Mouse (Mus musculus) liver (tissue): ENCODE measurements at regions not wholly inside any gene's neighbourhood (a gene's known extent, or its start where the extent isn't known, plus 50 kb on each side); places are given as distances from the start of the nearest gene placed in this dataset.

Source experiments
- DNase-seq: peaks from one replicate; pipeline ENCODE4 v3.0.0-alpha.2; 2020; ENCODE audit warnings: mixed read lengths

DNA sequence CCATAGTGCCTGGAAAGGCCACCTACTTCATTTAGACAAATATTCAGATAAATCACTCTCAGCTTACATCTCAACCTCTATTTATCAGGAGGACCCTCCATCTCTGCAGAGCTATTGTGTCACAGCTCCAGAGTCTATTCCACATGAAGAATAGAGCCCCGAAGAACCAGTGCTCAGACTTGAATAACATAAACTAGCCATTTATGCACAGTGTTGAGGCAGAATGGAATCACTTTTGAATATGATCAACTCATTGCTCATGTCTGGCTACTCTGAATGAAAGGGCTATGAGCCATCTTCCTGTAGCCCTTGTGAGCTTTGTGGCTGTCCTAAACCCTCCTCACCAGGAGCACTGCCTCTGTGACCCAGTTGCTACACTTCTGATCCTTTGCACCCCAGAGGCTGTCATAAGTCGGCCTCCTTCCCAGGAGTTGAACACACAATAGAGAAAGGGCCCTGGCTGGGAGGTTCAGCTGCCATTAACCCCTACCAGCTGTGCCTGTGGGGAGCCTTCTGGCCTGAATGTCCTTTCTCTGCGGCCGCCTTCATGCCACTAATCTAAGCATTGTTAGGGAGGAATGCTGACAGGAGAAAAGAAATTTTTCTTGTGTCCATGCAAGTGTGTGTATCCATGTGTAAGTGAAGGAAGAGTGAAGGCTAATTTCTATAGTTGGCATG is 195.5 kb upstream of the Sp8 start:
- DNase-seq = no peak

DNA sequence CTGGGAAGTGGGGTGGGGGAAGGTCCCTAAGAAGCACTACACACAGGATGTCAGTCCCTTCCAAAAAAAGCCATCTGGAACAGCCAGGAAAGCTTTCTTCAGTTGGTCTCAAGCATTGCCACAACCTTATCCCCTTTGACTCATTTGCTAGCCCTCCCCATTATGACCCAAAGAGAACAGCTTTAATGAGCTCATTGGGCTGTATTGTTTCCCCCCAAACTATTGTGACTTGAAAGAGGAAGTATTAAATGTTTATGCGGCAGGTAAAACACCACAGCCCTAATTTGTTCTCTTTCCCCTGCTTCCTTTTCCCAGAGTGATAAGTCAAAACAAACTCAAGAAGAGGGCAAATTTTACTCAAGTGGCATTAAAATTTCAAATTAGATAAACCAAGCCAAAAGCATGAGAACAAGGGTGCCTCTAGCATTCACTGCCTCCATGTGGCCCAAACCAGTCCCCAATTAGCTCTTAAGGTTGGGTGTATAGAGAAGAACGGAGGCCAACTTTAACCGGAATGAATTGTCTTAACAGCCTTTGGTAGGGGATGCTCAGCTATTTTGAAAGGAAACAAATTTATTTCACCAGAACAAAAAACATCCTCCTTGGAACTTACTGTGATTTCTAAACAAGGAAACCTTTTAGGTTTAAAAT is 196.7 kb upstream of the Sp8 start:
- no peak for DNase-seq

DNA sequence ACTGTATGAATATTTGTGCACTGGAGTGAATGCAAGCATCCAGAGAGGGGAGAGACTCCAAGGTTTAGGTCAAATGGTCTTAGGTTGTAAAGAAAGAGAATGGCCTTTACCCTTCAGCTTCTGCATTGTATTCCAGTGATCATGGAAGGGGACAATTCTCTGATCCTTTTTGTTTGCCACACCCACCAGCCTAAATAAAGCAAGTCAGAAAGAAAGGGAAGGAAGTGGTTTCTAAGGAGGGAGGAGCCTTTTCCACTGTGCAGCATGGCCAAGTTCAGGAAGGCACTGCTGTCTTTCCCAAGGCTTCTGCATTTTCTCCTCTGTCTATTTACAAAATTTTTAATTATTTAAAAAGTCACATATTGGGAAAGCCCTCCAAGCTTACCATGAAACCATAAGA is 197.5 kb upstream of the Sp8 start:
- no peak for DNase-seq

DNA sequence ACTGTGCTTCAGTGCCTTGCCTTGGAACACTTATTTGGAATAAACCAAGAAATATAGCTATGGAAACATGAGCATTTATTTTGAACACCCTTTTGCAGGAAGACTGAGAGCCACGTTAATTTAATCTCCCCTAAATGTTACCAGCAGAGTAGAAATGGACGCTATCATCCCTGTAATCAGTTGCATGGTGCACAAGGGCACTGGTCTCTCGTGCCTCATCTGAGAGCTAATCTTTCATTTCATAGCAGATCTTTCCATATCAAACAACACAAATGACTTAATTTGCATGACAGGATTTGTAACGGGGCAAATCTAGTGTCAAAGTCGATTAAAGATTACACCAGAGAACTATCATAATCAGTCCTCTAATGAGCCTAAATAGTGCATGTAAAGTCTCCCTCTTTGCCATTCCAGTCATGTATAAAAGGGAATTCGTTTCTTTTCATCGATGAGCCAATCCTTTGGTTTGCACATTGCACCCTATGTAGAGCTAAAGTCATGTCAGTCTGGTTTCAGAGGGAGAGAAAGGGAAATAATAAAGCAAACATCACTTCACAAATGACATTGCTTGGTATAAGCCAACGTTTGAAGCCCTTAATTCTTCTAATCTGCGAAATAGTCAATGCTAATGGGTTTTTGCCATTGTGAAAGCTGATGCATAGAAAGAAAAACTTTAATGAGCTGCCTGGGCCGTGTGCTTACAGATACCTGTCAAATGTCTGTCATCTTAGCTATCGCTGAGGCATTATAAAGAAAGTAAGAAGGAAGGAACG is 198.7 kb upstream of the Sp8 start:
- DNase-seq = no peak

DNA sequence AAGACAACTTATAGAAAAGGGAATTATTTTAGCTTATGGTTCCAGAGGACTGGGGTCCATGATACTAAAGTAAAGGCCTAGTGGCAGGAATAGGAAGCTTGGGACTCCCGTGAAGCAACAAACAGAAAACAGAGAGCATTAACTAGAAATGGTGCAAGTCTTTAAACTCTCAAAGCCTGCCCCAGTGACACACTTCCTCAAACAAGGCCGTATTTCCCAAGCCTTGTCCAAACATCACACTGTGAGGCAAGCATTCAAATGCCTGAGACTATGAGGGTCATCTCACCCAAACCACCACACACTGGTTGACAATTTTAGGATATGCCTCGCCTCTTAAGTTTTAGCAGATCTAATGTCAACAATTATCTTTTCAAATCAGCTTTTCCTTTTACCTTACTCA is 205.2 kb upstream of the Sp8 start:
- DNase-seq = no peak

DNA sequence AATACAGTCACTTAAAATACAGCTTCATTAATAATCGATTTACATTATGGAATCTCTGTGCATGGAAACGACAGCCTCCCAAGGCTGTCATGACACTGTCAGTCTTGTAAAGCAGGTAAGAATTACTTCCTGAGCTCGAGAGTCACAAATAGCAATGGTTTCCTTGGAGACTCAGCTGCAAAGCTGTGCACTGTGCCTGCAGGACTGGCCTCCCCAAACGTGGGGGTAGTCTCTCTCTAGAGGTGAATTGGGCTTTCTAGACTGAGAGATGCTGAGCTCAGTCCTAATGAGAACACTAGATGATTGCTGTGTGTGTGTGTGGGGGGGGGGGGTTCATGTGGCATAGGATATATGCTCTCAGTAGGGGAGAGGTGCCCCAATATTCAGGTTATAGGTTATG is 208.9 kb upstream of the Sp8 start:
- DNase-seq = no peak

DNA sequence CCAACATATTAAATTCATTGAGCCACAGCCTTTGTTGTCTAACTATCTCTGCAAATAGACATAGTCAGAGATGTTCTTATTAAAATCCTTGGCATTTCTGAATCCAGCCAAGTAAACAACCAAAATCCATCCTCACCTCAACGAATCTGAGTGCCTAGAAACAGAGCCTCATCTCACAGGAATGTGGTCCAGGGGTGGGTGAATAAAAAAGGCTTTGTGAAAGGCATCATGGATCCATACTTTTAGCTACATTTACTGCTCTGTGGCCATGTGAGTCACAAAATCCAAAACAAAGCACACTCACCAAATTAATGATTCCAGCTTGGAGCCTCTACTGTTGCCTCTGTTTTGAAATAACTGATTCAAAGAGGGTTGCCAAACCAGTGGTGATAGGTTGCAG is 210.7 kb upstream of the Sp8 start:
- DNase-seq = no peak

DNA sequence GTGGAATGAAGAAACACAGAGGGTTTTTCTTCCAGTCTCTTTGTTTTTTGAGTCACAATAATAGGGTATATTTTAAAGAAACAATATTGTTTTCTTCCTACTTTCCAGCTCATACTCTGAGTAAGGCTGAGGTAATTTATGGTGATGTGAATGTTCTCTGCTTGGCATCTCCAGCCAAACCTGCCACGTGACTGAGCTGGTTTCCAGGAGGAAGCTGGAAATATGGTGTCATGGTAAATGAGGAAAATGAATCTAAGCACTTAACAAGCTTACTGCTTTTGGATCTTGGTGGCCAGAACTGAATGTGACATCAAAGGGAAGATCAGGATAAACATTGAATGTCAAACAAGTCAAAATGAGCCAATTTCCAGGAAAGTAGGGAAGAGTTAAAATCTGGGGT is 215.8 kb upstream of the Sp8 start:
- no peak for DNase-seq

DNA sequence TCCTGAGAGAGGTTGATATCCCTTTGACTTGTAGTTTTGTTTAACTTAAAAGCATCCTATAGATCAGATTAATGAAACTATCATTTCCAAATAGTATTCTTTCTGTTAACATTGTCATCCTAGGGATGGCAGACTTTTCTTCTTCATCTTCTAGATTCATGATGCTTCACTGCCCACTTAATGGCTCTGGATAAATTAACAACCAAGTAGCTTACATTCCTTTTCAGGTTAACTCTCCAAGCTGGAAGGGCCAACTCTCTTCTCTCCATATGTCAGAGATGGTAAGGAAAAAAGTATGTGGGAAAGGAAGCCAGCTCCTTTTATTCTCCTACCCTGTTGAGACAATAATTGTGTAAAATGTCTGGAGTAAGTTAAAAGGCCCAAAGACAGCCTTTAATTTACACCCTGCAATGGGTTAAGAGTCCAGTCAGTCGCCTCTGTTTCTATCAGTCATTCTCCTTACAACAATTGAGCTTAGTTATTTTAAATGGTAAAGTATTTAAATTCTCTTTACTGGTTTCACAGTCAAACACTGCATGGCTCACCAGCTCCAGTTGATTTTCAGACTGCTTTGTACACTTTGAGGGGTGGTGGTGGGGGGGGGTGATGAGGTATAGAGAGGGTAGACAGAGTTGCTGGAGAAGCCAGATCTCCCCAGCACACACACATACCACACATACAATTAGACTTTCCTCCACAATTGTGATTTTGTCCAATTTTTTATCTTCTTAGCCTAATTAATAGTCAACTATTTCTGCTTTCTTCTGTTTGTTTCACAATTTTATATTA is 224.2 kb upstream of the Sp8 start:
- DNase-seq = no peak

DNA sequence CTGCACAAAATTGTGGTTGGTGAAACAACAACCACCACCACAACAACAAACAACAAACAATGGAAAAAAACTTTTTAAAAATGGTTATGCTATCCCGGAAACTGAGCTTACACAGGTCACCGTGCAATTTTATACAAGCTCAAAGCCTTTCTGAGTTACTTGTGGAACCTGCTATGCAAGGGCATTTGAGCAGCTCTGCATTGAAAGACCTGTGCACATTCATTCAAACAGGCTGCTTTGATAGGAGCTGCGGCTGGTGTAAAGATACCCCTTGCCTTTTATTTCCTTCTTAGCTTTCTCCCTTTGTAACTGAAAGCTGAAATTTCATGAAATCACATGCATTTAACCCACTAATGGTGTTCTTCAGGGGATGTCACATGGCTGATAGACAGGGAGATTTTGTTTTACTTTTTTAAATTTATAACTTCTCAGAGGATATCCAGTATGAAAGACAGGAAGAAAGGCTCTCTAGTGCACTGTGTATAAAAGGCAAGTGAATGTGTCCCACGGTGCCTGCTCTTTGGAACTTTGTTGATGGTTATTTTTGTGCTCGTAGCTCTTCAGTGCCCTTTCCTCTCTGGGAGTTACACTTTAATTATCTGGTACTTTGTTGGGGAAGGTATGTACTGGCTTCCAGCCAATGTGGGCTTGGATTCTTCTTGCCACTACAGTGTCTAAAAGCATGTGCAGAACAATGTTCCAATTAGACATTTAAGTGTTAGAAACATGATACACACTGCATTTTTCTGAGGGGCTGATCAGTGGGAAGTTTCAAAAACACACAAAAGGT is 225.1 kb upstream of the Sp8 start:
- DNase-seq = no peak

DNA sequence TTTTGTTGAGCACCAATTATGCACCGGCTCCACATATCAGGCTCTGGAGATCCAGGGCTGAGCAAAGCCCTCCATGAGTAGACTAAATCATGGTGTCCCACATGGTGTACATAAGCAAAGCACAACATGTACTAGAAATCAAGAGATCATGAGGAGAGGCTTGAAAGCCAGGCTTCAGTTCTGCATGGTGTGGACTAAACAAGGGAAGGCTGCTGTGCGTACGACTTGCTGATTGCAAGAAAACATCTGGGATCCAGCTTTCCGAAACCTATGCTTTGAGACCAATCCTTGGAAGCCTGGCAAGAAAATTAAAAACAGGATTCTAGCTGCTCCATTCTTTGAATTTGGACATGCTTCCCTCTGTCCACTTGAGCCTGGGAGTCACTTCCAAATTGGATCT is 249.1 kb upstream of the Sp8 start:
- no peak for DNase-seq

DNA sequence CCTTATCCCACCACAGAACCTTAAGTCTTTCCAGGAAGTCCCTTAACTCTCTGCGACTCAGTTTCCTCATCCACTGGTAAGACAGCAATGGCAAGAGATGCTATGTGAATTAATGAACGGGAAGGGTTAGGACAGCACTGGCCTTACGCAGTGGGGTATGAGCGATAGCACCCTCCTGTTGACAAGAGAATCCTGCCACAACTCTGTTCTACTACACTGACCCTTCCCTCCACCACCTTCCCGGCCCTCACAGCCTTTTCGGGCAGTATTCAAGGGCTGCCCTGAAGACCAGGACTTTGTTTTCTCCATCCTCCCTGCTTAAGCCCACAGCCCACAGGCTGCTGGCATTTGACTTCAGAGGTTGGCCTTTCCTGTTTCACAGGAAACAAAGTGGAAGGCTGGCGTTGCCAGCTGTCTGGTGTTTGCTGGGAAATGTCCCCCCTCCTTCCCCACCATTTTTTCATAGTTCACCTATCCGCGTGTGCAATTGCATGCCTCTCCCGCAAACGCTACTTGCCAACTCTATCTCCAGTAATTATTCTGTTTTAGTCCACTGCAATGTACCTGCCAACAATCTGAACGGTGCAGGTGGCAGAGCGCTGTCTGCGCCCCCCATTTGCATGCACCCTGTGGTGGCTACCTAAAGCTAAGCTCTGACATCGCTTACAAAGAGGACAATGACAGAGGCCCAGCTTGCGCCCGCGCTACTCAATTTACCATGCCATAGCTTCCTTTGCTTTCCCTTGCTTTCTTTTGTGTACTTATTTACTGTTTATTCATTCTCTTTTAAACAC is 251.2 kb upstream of the Sp8 start:
- DNase-seq = no peak

DNA sequence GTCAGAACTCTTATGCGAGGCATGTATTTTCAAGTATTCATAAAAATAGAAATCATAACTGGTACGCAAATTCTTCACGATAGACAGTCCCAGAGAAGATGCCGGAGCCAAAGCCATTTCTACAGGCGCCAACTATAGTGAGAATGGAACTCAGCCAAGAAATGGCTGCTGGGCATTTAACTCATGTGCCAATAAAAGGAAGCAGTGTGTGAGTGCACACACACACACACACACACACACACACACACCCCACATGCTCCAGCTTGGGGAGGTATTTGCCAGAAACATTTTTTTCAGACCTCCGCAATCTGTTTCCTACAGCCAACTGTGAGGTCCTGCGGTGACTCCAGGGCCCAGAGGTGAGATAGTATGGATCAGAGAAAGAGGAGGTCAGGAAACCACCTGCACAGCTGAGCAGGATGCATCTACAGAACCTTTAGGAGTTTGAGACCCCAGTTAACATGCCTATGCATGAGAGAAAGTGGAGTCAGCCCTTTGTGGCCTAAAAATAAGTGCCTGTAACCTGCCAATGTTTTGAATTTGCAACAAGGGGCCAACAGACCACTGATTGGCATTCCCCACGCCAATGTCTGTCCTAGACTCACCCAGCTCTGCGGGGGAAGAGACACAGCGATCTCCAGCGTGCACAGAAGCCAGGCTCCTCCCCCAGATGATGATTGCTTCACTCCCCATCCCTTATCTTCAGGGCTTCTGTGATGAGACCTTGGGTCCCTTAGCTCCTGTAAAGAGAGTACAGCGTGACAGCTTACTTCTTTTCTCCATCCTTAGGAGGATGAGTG is 262.1 kb upstream of the Sp8 start:
- no peak for DNase-seq

DNA sequence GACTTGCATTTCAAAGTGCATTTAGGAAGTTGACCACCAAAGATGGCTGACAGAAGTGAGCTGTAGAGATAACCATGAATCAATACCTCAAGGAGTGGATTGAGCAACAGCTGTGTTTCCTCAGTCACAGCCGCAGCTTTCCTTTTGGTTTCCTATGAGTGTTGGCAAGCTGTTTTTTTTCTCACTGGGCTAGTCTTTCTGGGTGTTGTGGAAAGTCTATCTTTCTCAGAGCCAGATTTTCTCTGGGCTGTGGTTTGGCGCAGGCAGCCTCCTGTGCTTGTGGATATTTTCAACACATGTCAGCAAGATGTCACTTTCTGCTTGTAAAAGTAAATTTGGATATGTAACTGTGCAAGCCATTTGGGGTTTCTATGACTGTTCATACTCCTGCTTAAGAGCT is 268.6 kb upstream of the Sp4 start:
- DNase-seq = no peak

DNA sequence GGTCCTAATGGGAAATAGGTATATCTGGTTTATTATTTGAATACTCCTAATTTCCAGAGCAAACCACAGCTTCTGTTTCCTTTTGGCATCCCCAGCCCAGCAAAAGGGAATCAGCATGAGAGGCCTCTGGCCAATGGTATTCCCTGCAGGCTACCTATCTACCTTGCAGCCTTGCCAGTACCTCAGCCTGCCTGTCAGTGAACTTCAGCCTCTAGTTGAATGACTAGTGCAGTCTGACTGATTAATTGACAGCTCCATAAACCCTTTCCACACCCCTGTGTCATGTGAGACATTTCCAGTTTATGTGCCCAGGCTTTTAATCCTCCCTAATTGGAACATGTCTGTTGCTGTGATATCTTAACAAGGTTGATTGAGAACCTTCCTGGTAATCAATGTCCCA is 265.4 kb upstream of the Sp4 start:
- DNase-seq = no peak

DNA sequence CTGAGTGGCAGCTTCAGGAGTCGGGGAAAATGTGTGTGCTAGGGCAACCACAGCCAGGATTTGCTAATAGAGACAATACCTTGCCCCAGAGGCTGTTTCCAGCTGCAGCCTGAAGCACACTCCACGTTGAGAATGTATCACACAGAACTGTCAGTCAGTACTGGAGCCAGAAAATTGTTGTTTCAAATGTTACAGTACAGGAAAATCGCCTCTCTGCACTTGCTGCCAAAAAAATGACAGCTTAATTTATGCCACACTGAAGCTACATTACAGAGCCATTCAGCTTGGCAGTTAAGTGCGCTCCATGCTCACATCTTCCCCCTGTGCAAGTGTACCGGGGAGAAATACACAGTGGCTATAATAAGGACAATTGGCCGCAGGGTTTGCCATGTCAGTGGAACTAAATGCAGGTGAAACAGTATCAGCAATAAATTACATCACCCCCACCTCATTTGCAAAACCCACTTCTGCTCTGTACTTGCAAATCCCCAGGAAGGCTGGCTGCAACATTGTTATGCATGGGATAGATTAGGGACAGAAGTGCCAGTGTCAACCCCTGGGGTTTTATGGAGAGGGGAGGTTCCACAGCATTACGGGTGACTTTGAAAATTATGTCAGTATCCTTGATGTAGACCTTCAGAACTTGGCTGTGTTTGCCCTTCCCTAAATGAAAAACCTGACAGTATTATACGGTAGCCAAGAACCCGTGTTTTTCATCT is 263.3 kb upstream of the Sp4 start:
- no peak for DNase-seq

DNA sequence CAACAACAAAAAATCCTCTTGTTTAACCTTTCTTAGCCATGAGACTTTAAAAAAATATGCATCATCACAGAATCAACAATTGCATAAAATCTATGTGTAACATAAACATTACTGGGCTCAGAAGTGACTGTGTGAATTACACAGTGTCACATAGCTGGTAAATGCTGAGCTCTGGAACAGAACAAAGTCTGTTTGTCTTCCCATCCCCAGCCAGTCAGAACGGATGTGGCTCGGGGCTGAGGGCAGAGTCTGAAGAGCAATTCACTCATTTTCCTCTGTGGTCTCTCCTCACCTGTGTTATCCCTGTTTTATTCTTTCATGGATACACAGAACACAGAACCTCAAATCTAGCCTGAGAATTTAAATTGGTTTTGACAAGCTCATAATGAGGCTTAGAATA is 261.0 kb upstream of the Sp4 start:
- DNase-seq = peak; percentile 37

DNA sequence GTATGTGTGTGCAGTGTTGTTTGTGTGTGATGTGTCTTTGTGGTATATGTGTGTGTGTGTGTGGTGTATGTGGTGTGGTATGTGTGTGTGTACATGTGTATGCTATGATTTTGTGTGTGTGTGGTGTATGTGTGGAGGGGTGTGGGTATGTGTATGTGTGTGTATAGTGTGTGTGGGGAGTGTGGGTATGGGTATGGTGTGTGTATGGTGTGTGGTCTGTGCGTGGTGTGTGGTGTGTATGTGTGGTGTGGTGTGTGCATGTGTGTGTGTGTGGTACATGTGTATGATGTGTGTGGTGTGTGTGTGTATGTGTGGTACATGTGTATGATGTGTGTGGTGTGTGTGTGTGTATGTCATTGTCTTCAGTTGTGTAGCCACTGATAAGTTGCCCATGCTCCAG is 247.8 kb upstream of the Sp4 start:
- no peak for DNase-seq

DNA sequence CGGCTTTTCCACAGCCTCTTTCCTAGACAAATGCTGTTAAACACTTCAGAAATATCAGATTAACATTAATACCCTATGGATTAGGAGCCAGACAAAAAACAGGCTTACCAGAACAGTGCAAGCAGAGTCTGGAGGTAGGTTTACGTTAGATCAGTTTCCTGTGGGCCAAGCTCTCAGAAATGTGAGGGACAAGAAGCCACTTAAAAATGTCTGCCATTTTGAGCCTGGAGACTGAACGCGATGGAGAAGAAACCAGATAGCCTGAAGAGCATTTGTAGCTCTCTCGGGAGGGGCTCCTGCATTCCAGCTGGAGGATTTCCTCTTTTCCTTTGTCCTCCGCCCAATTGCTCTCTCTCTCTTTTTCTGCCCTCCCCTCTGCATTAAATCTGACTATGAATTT is 239.1 kb upstream of the Sp4 start:
- no peak for DNase-seq

DNA sequence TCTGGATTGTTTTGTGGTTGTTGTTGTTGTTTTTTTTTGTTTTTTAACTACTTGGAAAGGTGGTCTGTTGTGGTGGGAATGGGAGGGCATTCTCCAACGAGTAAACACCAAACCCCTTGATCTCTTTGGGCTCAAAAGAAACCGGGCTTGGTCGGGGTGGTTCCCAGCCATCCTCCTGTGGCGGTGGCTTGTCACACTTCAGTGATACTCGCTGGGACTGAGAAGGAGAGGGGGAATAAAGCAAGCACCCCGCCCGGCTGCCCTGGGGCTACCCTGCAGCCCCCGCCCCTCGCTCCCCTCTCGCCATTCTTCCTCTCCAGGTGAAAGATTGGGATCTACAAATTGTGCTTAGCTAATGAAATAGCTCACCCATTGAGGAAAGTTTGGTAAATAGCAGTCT is 229.3 kb upstream of the Sp4 start:
- DNase-seq = no peak
